Mouse (Mus musculus) effector memory CD4-positive, alpha-beta T cell, adult 5 months (primary cell): Measurements from ENCODE around the gene Bex4. TPM values are rescaled to one million over a fixed set of nuclear protein-coding genes. Genes with fewer than 3 reads are reported as not detected.

Source experiments
- polyA plus RNA-seq: library from polyadenylated mRNA; unstranded; fragments of 100-300 nt; shearing (Covaris generic); gene quantifications from one replicate; pipeline ENCODE4 v1.2.1, GENCODE M21; 2017

Gene Bex4
- not detected for polyA plus RNA-seq

GRCm38 (mm10) chrX:136138827-136139639 lies at the start of gene Bex4:
Gene Bex4 (plus strand): TSS chrX:136138996.

DNA sequence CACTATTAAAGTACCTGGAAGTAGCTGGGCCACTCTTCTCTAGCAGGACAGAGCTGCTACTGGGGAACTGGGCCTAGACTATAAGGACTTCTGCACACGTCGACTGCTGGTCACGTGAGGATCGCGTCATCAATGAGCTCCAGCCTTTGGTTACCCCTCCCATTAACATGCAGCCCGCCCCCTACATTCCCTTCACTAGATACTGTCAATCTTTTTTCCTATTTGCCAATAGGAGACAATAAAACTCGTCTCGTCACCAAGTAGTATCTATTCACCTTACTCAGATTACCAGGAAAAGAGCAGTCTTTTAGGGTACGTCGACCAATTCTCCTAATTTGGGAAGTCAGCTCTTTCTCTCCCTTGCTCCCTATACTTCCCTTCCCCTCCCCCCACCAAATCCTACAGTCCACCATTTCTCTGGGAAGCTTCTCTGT lies 33.3 kb downstream of the Bex4 start, which contains the start of gene Tceal8:
Gene Tceal8 (minus strand): TSS at position 225 of the 434 bp plus-strand sequence.

Other genes starting within 250 kb of the Bex4 start
- gene Arxes2, start 145.2 kb upstream of the Bex4 start, polyA plus RNA-seq: 3.6 TPM
- gene Arxes1, start 105.6 kb upstream of the Bex4 start, polyA plus RNA-seq: not detected
- 15.1 TPM for gene Bex2, start 70.8 kb upstream of the Bex4 start, polyA plus RNA-seq
- gene Nxf3, start 53.7 kb upstream of the Bex4 start, polyA plus RNA-seq: not detected
- not detected for gene Tceal8, start 33.3 kb downstream of the Bex4 start, polyA plus RNA-seq
- not detected for gene Tceal5, start 64.9 kb downstream of the Bex4 start, polyA plus RNA-seq
- not detected for gene Tceal7, start 75.8 kb downstream of the Bex4 start, polyA plus RNA-seq
- not detected for gene Bex1, start 76.5 kb downstream of the Bex4 start, polyA plus RNA-seq
- 84.9 TPM for gene Tceal9, start 106.1 kb downstream of the Bex4 start, polyA plus RNA-seq
- 210 TPM for gene Bex3, start 131.3 kb downstream of the Bex4 start, polyA plus RNA-seq